Mouse (Mus musculus): ENCODE measurements around the gene Atp6v0a1.
"Not testable (repeated sequence)": the region's sequence is repeated elsewhere in the genome, so short reads cannot be mapped to it uniquely, and the experiment has no call there.

Gene Atp6v0a1

DNA sequence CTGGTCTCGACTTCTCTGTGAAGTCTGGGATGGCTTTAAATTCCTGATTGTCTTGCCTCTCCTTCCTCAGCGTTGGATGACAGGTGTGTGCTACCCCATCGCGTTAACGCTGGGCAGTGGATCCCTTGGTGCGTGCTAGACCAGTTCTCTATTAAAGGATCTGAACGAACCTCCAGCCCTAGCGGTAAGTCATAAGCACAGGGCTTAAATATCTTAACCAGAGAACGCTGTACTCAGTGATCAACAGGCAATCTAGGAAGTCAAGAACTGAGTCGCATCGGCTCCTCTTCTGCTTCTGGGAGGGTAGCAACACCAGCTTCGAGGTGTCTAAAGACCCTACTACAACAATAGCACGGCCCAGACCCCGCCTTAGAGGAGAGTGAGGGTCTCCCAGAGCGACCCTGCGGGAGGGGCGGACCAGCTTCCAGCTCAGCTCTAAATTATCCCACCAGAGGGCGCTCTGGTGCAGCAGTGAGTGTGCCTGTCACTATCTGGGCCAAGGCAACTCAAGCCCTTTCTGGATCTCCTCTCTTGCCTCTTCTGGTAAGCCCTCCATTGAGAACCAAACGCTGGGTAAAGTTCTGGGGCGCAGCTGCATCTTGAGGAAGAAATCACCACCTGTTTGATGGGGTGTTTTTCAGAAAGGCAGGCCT is 26.0 kb upstream of the Atp6v0a1 start:
- peak; percentile 61 for DNase-seq

DNA sequence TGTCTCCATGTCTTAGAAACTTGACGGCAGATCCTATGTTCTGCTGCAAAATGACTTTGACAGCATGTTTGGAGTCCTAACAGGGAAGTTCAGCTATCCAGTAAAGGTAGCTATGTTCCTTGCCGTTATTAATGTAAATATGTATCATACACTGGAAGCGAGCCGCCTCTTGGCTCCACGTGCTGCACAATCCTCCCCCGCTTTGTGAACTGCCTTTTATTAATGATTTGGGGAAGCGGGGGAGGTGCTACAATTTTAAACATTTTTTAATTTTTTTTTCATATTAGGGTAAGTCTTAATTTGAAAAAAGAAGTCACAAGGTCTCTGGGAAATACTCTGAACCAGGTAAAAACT is 25.5 kb upstream of the Atp6v0a1 start:
- no peak for DNase-seq

DNA sequence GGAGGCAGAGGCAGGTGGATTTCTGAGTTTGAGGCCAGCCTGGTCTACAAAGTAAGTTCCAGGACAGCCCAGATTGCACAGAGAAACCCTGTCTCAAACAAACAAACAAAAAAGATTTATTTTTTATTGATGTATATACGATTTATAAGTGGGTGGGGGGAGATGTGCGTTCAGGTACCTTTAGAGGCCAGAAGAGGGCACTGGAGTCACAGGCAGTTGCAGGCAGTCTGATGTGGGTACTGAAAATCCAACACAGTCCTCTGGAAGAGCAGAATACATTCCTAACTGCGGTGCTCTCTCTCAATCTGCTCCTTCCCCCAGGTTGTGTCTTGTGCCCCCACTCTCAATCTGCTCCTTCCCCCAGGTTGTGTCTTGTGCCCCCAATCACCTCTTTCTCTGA is 23.6 kb upstream of the Atp6v0a1 start:
- DNase-seq = no peak

DNA sequence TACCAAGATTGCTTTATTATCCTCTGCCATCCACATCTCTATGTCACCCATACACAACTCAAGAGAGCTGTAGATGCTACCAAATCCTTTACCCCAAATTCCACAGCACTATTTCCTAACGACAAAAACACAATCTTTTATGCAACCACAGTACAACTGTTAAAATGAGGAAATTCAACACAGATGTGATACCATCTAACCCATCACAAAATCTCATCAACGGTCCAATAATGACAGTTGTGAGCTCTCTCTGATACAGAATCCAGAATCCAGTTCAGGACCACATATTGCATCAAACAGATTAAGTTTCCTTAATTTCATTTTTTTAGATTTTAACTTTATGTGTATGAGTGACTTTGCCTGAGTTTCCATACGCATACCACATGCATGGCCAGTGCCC is 20.6 kb upstream of the Atp6v0a1 start:
- no peak for DNase-seq

DNA sequence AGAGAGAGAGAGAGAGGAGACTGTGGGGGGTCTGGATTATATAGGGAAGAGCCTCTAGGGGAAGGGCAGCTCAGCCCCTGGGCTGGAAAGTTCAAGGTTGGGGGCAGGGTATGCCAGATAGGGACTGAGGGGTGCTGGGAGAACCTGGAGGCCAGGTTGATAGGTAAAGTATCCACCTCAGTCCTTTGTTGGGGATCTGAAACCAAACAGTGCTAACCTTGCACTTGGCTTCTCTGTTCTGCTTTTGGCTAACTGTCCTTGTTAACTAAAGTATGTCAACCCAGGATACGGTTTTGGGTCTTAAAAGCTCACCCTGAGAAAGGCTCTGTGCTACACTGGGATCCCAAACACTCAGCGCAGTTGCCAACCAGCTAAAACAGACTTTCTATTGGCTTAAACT is 19.6 kb upstream of the Atp6v0a1 start:
- DNase-seq = no peak

DNA sequence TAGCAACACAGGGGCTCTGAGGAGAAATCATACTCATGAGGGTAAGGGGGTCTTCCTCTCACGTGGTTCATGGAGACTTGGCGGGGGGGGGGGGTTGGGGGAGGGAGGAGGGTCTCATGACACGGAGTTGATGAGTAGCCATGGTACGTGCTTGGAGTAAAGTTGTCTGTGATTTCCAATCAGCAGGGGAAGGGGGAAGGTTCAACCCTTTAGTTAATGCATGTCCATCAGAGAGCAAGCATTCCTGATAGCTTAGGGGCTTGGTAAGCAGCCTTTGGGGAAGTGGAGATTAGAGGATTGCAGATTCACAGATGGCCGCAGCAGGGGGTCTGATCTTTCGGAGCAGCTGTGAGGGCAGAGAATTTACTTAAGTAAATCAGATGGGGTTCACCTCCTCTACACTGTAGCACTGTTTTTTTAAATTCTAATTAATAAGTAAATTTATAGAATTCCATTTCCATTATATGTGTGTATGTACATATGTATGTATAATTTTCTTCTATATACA is 18.2 kb upstream of the Atp6v0a1 start:
- no peak for DNase-seq

DNA sequence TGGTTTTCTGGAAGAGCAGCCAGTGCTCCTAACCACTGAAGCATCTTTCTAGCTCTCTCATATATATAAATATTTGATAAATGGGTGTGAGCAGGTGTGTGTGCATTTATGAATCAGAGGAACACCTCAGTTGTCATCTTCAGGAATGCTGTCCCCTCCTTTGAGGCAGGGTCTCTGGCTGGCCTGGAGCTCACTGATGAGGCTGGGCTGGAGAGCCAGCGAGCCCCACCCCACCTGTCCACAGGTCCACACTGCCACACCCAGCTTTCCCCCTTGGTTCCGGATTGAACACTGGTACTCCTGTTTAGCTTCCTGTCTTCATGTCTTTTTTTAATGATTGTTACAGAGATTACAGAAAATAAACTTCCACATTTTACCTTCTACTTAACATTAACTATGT is 15.8 kb upstream of the Atp6v0a1 start:
- no peak for DNase-seq

DNA sequence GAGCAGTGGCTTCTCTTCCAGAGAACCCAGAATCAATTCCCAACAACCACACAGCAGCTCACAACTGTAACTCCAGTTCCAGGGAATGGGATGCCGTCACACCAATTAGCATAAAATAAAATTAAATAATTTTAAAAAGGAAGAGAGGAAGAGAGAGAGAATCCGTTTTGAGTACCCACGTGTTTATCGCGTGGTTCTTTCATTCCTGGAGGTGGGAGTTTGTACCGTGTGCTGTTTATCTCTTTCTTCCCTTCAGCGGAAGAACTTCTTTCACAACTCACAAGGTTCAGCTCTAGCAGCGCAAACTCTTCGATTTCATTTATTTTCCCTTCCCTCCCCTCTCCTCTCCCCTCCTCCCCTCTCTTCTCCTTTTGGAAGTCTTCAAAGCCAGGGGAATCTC is 15.0 kb upstream of the Atp6v0a1 start:
- no peak for DNase-seq

DNA sequence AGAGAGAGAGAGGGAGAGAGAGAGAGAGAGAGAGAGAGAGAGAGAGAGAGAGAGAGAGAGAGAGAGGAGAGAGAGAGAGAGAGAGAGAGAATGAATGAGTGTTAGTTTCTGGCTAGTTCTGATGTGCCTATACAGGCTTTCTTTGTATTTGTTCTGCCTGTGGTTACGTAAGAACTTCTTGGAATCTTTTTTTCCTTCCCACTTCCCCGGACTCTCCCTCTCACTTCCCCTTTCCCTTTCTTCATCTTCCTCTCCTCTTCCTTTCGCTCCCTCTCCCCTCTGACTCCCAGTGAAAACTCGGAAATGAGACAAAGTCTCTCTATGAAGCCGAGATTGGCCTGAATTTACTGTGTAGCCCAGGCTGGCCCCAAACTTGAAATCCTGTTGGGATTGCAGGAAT is 14.6 kb upstream of the Atp6v0a1 start:
- no peak for DNase-seq

DNA sequence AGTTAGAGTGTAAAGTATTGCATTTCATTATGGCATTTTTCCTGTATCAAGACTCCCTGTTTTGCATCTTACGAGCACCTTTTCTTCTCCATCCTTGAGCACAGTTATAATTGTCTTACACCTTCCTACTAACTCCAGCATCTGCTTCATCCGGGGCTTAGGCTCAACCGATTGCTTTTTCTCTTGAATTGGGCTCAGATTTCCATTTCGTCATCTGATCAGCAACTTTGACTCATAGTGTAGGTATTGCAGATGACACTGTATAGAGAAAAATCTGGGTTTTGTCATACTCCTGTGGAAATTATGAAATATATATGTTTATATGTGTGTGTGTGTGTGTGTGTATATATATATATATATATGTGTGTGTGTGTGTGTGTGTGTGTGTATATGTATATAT is 12.8 kb upstream of the Atp6v0a1 start:
- no peak for DNase-seq

DNA sequence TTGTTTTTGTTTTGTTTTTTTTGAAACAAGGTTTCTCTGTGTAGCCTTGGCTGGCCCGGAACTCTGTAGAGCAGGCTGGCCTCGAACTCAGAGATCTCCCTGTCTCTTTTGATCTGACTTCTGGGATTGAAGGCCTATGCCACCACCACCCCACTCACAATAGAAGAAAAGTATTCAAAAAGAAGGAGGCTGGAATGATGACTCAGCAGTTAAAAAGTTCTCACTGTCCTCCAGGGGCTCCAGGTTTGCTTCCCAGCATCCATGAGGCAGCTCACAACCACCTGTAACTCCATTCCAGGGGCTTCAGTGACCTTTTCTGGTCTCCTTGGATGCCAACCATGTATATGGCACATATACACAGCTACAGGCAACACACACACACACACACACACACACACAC is 10.4 kb upstream of the Atp6v0a1 start:
- no peak for DNase-seq

DNA sequence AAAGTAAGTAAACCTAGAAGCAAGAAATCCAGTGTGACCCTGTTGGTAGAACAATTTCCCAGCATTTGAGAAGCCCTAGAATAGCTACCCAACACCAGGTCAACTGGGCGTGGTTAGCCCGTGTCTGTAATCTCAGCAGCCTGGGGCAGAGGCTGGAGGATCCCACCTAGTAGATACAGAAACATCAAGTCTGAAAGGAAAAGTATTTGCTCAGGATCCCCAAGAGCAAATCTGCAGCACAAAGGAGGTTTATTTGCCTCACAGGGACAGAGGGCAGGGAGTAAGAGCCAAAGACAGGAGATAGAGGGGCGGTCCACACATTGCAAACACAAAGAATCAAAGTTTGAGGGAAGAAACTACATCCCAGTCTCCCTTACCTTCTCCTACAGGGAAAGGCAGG is 10.0 kb upstream of the Atp6v0a1 start:
- DNase-seq = no peak

DNA sequence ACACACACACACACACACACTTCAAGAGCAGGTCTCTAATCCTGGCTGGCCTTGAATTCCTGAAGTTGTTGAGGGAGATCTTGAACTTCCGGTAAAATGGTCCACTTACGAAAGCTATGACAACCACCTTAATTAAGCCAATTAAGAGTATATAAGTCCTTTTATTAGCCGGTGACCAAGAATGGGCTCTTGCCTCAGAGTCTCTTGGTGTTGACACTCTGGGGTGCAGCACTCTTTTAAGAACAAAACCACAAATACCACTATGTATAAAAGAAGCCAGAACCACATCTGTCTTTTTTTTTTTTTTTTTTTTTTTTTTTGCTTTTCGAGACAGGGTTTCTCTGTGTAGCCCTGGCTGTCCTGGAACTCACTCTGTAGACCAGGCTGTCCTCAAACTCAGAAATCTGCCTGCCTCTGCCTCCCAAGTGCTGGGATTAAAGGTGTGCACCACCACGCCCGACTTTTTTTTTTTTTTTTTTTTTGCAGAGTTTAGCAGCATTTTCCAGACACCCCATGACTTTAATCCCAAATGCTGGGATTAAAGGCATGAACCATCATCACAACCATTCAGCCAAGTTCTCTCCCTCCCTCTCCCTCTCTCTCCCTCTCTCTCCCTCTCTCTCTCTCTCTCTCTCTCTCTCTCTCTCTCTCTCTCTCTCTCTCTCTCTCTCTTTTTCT is 7.2 kb upstream of the Atp6v0a1 start:
- DNase-seq = not testable (repeated sequence)

DNA sequence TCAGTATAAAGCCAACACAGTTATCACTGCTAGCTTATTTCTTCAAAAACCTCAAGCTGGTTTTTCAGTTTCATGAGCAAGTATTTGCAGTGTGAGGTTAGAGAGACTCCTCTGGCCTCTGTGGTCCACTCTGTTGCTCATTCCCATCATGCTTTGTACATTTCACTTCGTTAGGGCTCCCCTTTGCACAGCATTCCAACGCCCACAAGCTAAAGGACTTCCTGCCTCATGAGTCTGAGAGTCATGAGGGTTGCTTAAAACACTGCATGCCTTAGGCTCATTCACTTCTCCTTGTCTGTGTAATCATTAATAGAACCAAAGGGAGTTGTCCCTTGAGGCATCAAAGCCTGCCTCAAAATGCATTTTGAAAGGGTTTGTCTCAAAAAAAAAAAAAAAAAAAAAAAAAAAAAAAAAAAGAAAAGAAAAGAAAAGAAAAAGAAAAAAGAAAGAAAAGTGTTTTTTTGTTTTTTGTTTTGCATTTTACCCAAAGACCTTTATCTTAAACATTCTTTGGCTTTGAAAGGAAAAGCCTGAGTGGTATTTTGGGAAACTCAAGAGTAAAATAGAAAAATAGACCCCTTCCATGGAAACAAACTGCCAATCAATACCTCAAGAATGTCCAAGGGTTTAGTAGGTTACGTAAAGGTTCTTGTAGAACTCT is 6.1 kb upstream of the Atp6v0a1 start:
- DNase-seq = no peak

DNA sequence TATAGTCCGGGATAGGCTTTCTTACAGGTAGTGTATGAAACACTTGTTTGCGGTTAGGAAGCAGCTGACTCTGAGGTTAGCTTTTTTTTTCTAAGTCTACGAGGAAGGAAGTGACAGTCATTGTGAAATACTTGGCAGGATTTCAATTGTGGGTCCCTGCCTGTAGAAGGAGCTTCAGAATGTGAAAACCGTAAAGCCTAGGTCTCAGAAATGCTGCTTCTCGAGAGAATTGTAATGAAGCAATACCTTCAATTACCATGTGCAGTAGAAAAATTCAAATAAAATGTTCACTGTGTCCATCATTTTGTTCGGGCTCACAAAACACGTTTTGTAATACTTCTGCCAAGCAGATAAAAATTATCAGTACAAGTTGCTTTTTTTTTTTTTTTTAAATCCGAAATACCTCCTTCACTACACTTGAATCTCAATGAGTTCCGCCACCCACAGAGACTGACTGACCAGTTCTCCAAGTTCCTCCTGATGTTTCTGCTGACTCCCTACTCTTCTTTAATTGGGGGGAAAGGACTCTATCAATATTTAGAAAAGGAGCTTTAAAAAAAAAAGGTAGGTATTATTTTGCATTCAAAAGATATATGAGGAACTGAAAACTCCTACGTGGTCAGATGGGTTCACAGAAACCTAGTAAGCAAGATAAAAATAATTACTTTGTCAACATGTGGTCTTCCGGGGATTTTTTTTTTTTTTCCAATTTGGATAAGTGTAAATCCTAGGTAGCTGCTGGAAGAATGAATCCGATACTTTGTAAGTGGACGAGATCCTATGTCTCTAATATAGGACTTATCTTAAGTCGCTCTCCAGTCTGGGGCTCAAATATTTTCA is 826 bp upstream of the Atp6v0a1 start:
- peak; percentile 55 for DNase-seq

DNA sequence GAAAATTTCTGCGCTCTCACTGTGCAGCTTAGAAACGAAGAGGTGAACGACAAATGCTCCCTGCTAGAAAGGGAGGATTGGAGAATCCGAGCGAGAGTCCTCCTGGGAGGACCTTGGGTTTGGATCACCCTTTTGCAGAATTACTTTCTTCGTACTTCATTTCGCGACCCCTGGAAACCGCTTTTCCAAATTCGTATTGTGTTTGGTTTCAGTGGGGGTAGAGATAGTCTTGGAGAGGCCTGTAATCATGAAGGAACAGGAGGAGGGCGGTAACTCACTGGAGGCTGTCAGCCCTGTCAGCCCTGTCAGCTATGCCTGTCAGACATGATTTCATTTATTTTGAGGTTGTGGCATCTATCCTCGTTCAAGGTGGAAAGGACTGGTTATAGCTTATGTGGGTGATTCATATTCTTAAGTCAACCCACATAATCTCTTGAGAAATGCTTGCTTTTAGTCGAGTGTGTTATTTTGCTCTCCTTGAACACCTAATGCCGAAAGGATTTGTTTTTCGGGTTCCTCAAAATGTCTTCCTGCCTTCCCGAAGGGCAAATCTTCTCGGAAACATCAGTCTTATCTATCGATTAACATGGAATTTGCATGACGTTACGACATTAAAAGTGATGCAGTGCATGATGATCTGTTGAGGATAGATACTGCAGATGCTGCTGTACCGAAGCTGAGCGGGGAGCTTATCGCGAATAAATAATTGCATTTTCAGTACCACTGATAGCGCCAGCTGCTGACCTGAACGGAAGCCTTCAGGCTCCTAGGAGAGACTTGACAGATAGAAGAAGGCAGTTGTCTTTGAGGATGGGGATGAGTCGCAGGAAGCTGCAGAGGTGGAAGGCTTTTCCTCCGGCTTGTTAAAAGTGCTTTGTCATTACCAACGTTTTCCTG is 884 bp downstream of the Atp6v0a1 start:
- DNase-seq = no peak

DNA sequence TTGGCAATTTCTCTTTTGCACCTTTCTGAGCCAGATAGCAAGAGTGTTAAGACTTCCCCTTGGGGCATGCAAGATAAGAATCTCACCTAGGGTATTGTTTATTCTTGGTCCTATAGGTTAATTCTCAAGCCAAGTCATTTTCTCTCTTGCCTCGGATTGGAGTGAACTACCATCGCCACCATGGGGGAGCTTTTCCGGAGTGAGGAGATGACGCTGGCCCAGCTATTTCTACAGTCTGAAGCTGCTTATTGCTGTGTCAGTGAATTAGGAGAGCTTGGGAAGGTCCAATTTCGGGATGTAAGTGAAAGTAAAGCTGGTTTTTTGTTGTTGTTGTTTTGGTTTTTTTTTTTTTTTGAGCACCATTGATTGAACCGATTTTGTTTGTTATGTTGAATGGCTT is 2.4 kb downstream of the Atp6v0a1 start:
- DNase-seq = no peak

DNA sequence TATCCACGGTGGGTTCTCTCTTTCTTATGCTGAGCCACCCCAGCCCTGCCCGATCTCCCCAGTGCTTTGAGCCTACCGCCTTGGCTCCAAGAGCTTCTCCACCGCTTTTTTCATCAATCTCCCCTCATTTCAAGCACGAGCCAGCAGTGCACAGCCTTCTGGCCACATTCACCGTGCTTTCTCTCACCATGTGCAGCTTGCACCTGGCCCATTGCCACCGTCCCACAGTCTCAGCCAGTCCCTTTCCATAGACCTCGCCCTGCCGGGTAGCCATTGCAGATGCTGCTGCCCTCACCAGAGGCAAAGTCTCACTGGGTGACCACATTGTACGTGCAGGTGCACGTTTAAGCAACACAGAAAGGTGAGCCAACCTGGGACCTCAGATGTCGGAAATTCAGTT is 14.1 kb downstream of the Atp6v0a1 start:
- DNase-seq = no peak

DNA sequence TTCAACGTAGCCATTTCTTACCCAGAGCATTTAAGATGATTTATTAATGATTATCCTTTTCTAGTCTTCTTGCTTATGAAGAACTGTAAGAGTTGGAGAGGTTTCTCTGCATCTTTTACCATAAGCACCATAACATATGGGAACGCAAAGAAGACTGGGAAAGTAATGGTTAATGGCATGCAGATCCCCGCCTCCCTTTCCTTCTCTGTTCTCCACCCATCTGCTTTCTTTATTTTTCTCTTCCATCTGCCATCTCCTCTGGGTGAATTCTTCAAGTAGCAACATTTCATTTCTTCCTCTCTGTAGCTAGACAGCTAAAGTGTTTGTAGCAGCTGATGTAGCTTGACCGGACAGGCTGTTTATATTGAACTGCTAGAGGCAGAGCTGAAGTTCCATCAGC is 14.7 kb downstream of the Atp6v0a1 start:
- DNase-seq = no peak

DNA sequence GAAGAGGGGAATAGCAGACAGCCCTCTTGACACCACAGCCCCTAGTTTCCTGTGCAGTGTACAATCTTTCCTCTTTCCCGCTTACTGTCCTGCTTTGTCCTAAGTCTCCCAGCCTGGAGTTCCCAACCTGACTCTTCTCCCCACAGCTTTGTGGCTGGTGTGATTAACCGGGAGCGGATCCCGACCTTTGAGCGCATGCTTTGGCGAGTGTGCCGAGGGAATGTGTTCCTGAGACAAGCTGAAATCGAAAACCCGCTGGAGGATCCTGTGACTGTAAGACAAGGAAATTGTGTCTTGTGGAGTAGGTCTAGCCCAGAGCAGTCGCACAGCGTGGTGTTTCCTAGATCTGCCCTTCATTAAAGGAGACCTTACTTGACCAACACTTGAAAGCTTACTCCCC is 17.9 kb downstream of the Atp6v0a1 start:
- no peak for DNase-seq

DNA sequence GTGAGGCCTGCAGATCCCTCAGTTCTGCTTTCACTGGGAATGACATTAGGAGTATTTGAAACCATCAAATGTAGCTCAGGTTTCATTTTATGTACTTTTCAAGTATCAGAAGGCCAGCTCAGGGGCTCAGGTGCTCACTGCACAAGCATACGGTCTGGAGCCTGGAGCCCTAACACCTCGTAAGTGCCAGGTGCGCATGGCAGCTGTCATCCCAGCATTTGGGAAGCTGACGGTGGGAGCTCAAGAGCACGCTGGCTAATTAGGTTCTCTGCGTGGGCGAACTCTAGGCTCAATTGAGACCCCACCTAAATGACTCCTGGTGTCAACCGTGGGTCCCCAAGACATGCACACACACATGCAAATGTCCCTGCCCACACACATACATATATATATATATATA is 20.1 kb downstream of the Atp6v0a1 start:
- DNase-seq = no peak

DNA sequence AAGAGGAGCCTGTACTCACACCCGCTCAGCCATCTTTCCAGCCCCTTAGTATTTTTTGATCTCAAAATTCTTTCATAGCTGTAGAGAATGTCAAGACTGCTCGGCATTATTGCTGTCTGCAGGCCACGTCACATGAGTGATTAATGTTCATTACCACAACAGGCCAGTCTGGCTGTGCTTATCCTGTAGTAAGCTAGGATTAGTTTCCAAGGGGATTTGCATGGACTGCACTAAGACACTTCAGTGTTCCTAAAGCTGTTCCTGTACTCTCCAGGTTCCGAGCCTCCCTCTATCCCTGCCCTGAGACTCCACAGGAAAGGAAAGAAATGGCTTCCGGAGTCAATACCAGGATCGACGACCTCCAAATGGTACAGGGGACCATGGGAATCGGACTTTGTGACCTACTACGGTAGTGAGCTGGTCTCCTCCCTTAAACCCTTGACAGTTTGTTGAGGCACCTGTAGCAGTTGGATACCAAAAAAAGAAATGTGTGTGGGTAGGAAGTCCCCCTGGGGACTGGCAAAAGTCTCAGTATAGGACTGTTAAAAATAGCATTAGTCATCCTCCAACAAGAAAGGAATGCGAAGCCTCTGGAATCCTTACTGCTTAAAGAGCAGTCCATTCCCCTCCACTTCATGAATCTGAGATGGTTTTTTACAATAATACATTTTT is 21.0 kb downstream of the Atp6v0a1 start:
- DNase-seq = no peak

Measured in layer of hippocampus, adult 9-11 months (tissue).